ENCODE assay signal across 9 mouse cellular contexts in the genomic region with DNA sequence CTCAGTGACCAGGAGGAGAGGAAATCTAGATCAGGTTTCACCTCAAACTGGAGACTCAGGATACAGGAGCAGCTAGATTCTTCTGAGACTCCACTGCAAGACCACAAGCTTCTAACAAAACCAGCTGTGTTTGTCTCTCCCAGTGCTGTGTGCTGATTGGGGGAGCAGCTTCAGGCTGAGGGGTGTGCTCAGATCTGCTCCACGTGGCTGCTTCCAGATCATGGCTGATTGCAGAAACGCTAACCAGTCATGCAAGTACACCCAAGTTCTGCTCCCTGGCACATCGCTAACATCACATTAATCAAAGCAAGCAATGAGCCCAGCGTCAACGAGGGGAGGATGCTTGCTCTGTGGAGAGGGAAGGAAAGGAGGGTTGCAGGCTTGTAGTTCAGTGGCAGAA.
A peak's percentile ranks its signal among the peaks of the same experiment; 100 is the strongest.
DNase-seq lines count a peak whose midpoint lies in the region; ATAC-seq and TF ChIP-seq lines count a peak whose summit lies in the region.
"Had no signal": no experiment of that assay in that cellular context is flagged by ENCODE, and none has a peak within 500 bp of the region (broad histone marks: within the 10 kb centered on the region; RNA-seq: fewer than 3 reads in every experiment).

No protein-coding gene starts in this region.

- H3K9ac ChIP-seq in hindbrain, postnatal 0 days (replicated peaks; ENCODE audit: low read length), result no peak overlapping the region
- no peak overlapping the region for H3K9ac ChIP-seq in hindbrain, embryonic 14.5 days
- no peak overlapping the region for H3K9ac ChIP-seq in midbrain, embryonic 12.5 days (replicated peaks)
- no peak overlapping the region for H3K9ac ChIP-seq in midbrain, embryonic 13.5 days (replicated peaks)

- H3K27ac ChIP-seq in hindbrain, postnatal 0 days, result no peak overlapping the region
- H3K27ac ChIP-seq in hindbrain, embryonic 14.5 days, result no peak overlapping the region
- H3K27ac ChIP-seq in midbrain, embryonic 12.5 days (replicated peaks), result 0 out of 2 replicates have a peak overlapping the region, but pooled peaks have one; percentile 42
- H3K27ac ChIP-seq in midbrain, embryonic 13.5 days, result no peak overlapping the region
- H3K27ac ChIP-seq in limb, embryonic 10.5 days, result peak overlapping the region; percentile 70
- H3K27ac ChIP-seq: heart, adult 2 months had no signal

- DNase-seq in hindbrain, postnatal 0 days (ENCODE audit: low spot score), result peak; percentile 42
- no peak for DNase-seq in hindbrain, embryonic 14.5 days (ENCODE audit: low spot score)
- DNase-seq in limb, embryonic 10.5 days (ENCODE audit: low spot score), result peak; percentile 50
- peak; percentile 20 for DNase-seq in thymus, postnatal 25 days
- no peak for DNase-seq in cerebellum, postnatal 10 days
- DNase-seq: heart, adult 2 months had no signal

- no peaks in the 10 kb centered on the region for H3K36me3 ChIP-seq in hindbrain, postnatal 0 days (ENCODE audit: insufficient read depth, low read length)
- H3K36me3 ChIP-seq in hindbrain, embryonic 14.5 days (replicated peaks; ENCODE audit: control insufficient read depth, insufficient read depth), result no peaks in the 10 kb centered on the region
- no peaks in the 10 kb centered on the region for H3K36me3 ChIP-seq in midbrain, embryonic 12.5 days
- H3K36me3 ChIP-seq in midbrain, embryonic 13.5 days, result no peaks in the 10 kb centered on the region
- no peaks in the 10 kb centered on the region for H3K36me3 ChIP-seq in limb, embryonic 10.5 days

- H3K27me3 ChIP-seq in hindbrain, postnatal 0 days (ENCODE audit: insufficient read depth, low read length), result peaks cover 3% of the 10 kb centered on the region; the same call in 1 of the 2 replicates
- H3K27me3 ChIP-seq in hindbrain, embryonic 14.5 days (ENCODE audit: control insufficient read depth, insufficient read depth, low read length), result 0 out of 2 replicates have a peak, but pooled peaks cover 3% of the 10 kb centered on the region
- H3K27me3 ChIP-seq in midbrain, embryonic 12.5 days, result peaks cover 33% of the 10 kb centered on the region
- H3K27me3 ChIP-seq in midbrain, embryonic 13.5 days, result peaks cover 24% of the 10 kb centered on the region
- H3K27me3 ChIP-seq in limb, embryonic 10.5 days (ENCODE audit: low read depth, poor library complexity, severe bottlenecking), result 0 out of 2 replicates have a peak, but pooled peaks cover 10% of the 10 kb centered on the region

- H3K9me3 ChIP-seq in hindbrain, postnatal 0 days (ENCODE audit: low read length), result no peaks in the 10 kb centered on the region
- H3K9me3 ChIP-seq in hindbrain, embryonic 14.5 days (ENCODE audit: control insufficient read depth, low read length), result no peaks in the 10 kb centered on the region
- no peaks in the 10 kb centered on the region for H3K9me3 ChIP-seq in midbrain, embryonic 12.5 days
- no peaks in the 10 kb centered on the region for H3K9me3 ChIP-seq in midbrain, embryonic 13.5 days
- no peaks in the 10 kb centered on the region for H3K9me3 ChIP-seq in limb, embryonic 10.5 days (replicated peaks)

- no peak overlapping the region for H3K4me3 ChIP-seq in hindbrain, postnatal 0 days (ENCODE audit: low read length)
- H3K4me3 ChIP-seq in hindbrain, embryonic 14.5 days (replicated peaks; ENCODE audit: low read length), result no peak overlapping the region
- no peak overlapping the region for H3K4me3 ChIP-seq in midbrain, embryonic 12.5 days
- H3K4me3 ChIP-seq in midbrain, embryonic 13.5 days (replicated peaks), result no peak overlapping the region
- no peak overlapping the region for H3K4me3 ChIP-seq in limb, embryonic 10.5 days
- H3K4me3 ChIP-seq: heart, adult 2 months had no signal

- WGBS in hindbrain, postnatal 0 days, result 25% methylated on average over 5 of the region's 5 CpGs
- 29% methylated on average over 5 of the region's 5 CpGs for WGBS in hindbrain, embryonic 14.5 days
- 70% methylated on average over 5 of the region's 5 CpGs for WGBS in midbrain, embryonic 12.5 days
- WGBS in midbrain, embryonic 13.5 days, result 55% methylated on average over 5 of the region's 5 CpGs
- WGBS in limb, embryonic 10.5 days, result 23% methylated on average over 5 of the region's 5 CpGs

- no peaks in the 10 kb centered on the region for H3K4me1 ChIP-seq in hindbrain, postnatal 0 days (ENCODE audit: insufficient read depth, low read length)
- H3K4me1 ChIP-seq in hindbrain, embryonic 14.5 days (replicated peaks; ENCODE audit: control insufficient read depth, insufficient read depth, low read length), result peaks cover 12% of the 10 kb centered on the region
- H3K4me1 ChIP-seq in midbrain, embryonic 12.5 days, result peaks cover 19% of the 10 kb centered on the region; the same call in 1 of the 2 replicates
- H3K4me1 ChIP-seq in midbrain, embryonic 13.5 days (replicated peaks), result peaks cover 18% of the 10 kb centered on the region
- H3K4me1 ChIP-seq in limb, embryonic 10.5 days, result peaks cover 34% of the 10 kb centered on the region

- no peak overlapping the region for H3K4me2 ChIP-seq in hindbrain, postnatal 0 days (ENCODE audit: low read depth, low read length)
- no peak overlapping the region for H3K4me2 ChIP-seq in hindbrain, embryonic 14.5 days (replicated peaks)
- H3K4me2 ChIP-seq in midbrain, embryonic 12.5 days (replicated peaks), result no peak overlapping the region
- H3K4me2 ChIP-seq in midbrain, embryonic 13.5 days (replicated peaks), result no peak overlapping the region

- ATAC-seq in hindbrain, postnatal 0 days, result 0 out of 2 replicates have a peak, but pooled peaks have one; percentile 15
- ATAC-seq in hindbrain, embryonic 14.5 days (ENCODE audit: low FRiP score), result no peak
- ATAC-seq in midbrain, embryonic 12.5 days (ENCODE audit: low FRiP score, low read depth), result no peak
- no peak for ATAC-seq in midbrain, embryonic 13.5 days
- no peak for ATAC-seq in frontal cortex, adult (ENCODE audit: low TSS enrichment)

- no peak for TF ChIP-seq CTCF in hindbrain, postnatal 0 days (IDR thresholded peaks at IDR 0.05; ENCODE audit: low read depth)

Comparison
In these comparisons a context has a peak if more than half of its experiments do, and no peak if none do; other contexts are left out.
1. DNase-seq: peak in hindbrain, postnatal 0 days (single experiment), limb, embryonic 10.5 days (single experiment) and thymus, postnatal 25 days (single experiment); none in hindbrain, embryonic 14.5 days (single experiment) and cerebellum, postnatal 10 days (0 of 2).
2. H3K27ac ChIP-seq: peak in midbrain, embryonic 12.5 days (single experiment) and limb, embryonic 10.5 days (single experiment); none in hindbrain, postnatal 0 days (single experiment), hindbrain, embryonic 14.5 days (single experiment) and midbrain, embryonic 13.5 days (single experiment).